Mouse (Mus musculus): ENCODE results near the gene Lmntd1. TPM values are rescaled to one million over a fixed set of nuclear protein-coding genes. Genes with fewer than 3 reads are reported as not detected.

The Lmntd1 gene
- total RNA-seq, 2 experiments from 2014 or later: not detected

DNA sequence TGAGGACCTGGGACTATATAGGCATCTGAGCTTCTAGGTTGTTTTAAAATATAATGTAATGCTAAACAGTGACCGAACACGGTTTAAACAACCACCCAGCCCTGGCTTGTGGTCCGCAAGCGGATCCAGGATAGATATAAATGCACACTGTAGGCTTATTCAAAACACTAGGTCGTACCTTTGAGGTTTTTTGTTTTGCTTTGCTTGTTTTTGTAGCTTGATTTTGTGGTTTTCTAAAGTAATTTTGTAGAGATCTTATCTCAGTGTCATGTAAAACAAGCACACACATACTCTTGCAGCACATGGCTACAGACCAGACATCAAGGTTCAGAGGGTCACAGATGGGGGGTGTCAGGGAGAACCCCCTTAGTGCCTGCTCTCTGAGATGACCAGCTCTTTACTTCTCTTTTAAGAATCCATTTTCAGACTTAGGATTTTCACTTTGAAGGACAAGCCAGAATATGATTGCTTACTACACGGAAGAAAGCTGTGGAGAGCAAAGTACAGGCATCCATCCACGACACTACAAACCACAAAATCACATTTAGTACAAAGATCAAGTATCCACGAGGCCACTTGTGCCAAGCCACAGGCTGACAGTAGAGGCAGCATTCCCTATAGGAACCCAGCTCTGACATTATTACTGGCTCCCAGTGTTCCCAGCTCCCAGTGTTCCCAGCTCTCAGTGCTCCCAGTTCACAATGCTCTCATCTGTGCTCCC, 196.2 kb downstream of the Lmntd1 start:
- no peak for ATAC-seq (replicated peaks; ENCODE audit: low FRiP score, low TSS enrichment, poor library complexity, severe bottlenecking)

DNA sequence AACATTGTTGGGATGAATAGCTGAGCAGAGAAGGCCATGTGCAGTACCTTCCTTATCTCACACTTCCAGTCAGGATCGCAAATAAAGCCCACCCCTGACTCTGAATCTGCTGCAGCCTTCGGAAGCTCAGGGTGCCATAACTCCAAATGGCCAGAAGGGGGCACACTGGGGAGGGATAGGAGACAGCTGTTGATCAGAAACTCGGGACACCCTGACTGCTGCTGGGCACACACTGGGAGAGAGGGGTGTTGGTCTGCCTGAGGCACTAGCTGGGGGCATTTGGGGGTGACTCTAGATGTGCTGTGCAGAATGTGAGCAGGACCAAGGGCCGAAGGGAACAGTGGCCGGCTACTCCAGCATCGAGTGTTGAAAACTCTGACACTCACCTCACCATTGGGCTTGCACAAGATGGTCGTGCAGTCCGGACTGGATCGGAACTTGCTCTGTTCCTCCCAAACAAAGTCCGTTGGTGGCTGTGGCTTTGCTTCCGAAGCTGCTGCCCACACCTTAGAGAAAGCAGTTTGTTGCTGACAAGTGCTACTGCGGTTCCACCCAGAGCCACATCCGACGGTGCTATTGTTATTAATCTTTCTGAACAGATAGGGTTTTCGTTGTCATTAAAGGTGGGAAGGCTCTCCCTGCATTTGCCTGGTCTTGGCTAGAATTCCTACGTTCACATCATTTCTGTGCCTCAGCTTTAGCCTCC, 197.0 kb downstream of the Lmntd1 start:
- ATAC-seq (replicated peaks; ENCODE audit: low FRiP score, low TSS enrichment, poor library complexity, severe bottlenecking): peak; percentile 77

DNA sequence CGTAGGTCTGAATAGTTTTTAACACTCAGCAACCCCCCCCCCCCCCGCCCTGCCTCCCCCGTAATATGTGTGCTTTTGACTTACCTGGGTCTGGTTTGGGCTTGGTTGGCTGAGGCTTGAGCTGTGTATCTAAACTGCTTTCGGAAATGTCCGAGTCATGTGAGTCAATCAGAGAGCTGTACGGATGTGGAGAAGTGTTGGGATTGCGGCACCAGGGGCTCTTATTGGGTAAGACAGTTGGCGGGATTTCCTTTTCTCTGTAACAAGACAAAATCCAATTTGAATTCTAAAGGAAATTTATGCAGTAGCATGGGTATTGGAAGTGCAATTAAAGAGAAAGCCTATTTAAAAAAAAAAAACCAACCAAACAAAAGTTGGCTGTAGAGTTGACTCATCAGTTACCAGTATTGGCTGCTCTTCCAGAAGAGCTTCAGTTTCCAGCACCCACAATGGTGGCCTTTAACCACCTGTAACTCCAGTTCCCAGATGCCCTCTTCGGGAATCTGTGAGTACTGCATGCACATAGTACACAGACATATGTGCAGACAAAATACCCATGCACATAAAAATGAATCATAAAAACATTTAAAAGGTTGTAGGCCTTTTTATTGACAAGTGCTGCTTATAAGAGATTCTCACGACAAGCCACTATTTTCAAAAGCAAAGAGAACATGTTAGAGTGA, 209.6 kb downstream of the Lmntd1 start:
- ATAC-seq (replicated peaks; ENCODE audit: low FRiP score, low TSS enrichment, poor library complexity, severe bottlenecking): no peak

DNA sequence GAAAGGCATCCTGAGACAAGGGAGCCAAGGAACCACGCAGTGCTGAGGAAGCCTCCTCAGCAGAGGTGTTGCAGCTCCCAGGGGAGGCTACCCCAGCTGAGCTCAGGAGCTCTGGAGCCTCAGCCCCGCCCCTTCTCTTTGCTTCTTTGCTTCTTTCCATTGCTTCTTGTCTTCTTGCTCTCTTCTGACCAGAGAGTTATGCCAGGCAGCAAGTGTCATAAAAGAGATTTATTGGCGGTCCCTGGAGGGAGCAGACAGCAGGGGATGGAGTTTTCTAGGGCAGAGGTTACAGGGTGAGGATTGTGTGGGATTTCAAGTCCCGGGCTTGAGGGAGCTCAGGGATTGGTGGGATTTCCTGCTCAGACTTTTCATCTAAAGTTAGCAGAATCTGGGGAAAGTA, 213.0 kb downstream of the Lmntd1 start:
- no peak for ATAC-seq (replicated peaks; ENCODE audit: low FRiP score, low TSS enrichment, poor library complexity, severe bottlenecking)

DNA sequence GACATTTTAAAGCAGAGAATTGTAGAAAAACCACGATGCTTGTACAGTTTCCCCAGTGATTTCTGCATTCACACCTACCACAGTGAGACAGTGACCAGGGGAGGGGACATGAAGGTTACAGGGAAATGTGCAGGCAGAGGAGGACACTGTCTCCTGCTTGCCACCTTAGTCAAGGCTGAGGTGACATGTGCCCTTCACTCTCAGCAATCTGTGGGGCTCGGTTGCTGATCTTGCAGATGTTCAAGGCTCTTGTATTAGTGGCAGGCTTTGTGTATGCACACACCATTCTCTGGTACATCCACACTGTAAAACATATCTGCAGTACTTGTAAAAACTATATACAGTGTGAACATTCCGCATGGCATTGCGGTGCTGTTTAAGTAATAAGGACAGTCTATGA, 216.2 kb downstream of the Lmntd1 start:
- ATAC-seq (replicated peaks; ENCODE audit: low FRiP score, low TSS enrichment, poor library complexity, severe bottlenecking): no peak

DNA sequence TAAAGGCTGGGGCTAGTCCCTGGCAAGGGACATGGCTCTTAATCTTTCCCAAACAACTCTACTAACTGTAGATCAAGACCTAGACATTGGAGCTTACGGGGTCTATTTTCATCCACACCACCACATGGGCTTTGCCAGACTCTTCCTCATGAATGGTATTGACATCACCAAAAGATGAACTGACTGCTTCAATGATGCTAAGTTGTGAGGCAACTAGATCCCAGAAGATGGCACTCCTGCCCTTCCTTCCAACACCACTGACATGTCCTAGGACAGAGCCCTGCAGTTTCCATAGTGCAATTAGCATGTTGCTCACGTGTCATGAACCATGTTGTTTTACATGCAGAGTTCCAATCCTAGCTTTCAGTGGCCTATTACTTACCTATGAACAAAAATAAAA, 217.6 kb downstream of the Lmntd1 start:
- no peak for ATAC-seq (replicated peaks; ENCODE audit: low FRiP score, low TSS enrichment, poor library complexity, severe bottlenecking)

DNA sequence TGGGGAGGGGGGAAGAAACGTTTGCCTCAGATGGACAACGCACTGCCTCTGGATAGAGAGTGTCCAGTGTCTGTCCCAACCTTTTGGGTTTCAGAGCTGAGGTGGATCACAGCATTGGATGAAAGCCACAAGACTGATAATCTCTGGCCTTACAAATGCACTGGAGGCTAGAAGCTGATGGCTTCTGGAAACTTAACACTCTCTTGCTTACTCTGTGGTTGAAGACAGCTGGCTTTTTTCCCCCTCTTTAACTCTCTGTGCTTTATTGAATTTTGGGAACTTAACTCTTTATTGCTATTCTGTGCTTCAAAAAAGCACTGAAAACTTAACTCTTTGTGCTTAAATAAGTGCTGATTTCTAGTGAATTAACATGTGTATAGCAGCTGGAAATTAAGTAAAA, 223.7 kb downstream of the Lmntd1 start:
- no peak for ATAC-seq (replicated peaks; ENCODE audit: low FRiP score, low TSS enrichment, poor library complexity, severe bottlenecking)

DNA sequence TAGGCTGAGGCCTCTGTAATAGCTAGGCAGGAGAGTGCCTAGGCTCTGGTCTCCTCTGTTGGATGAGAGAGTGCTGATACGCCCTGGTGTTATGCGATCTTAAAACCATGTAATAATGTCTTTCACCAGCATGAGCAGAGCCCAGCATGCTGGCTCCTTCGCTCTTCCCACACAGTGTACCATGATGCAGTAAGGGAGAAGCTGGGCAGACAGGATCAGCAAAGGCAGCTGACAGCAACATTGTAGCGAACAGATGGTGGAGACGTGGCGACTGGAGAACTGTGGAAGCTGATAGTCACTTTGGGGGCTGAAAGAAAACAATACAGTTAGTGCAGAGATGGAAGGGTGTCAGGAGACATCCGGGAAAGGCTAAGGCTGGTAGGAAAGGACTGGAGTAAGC, 224.2 kb downstream of the Lmntd1 start:
- no peak for ATAC-seq (replicated peaks; ENCODE audit: low FRiP score, low TSS enrichment, poor library complexity, severe bottlenecking)

DNA sequence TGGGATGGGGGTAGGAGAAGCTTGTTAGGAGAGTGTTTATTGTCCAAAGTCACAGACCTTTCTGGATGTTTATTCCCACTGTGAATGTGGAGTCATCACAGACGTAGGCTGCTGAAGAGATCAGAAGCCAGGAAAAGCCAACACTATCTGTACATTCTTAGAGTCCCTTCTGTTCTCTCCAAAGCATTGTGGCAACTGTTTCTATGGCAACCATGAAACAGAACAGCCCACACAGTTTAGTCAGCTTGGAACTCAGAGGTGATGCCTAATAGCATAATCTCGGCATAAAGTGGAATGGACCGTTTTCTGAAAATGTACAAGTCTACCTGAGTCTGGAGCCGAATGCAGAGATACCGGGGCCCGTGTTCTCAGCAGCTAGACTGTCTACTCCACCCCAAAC, 226.7 kb downstream of the Lmntd1 start:
- no peak for ATAC-seq (replicated peaks; ENCODE audit: low FRiP score, low TSS enrichment, poor library complexity, severe bottlenecking)

DNA sequence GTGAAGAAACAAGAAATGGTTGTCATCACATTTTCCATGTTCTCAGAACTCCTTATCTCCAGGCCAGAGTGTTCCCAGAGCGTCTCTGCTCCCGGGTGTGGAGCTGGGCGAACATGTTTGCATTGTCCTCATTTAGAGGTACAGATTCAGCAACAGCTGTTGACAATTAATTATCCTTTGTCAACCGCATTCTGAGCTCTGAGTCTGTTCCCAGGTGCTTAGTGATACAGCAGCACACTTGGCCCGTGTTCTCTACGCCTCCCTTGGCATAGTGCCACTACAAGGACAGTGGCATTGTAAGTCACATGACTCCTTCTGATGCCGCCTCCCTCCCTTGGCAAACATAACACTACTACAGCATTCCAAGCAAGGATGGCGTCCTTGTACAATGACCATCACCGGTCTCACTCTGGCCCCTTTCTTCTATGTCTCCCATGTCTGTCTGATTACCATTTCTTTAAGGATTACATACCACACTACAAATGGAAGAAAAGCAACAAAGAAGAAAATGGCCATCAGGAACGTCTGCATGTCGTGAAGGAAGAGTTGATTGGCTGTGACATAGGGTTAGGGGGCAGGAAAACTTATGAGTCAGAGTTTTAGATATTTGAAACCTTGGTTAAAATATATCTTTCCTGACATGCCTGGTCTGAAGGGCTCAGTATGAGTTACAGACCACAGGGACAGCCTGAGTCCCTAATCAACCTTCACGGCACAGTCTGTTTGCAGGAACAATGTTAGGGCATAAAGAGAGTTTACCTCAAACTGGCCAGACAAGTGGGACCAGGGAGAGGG, 231.3 kb downstream of the Lmntd1 start:
- no peak for ATAC-seq (replicated peaks; ENCODE audit: low FRiP score, low TSS enrichment, poor library complexity, severe bottlenecking)

DNA sequence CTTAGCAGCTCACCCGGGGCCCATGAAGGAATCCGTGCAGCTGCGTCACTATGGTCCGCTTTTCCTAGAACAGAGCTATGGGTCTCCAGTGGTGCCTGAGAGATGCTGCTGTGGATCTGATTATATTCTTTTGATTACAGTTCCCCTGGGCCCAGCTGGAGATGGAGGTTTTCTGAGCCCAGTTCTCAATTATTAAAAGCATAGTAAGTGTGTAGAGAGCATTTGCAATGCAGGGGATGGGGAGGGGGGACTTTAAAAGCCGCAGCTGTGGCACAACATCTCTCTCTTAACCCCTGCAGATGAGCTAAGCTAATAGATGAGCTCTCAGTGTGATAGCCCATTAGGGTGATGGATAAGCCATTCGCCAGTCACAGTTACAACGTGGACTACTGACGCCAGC, 233.2 kb downstream of the Lmntd1 start:
- no peak for ATAC-seq (replicated peaks; ENCODE audit: low FRiP score, low TSS enrichment, poor library complexity, severe bottlenecking)

DNA sequence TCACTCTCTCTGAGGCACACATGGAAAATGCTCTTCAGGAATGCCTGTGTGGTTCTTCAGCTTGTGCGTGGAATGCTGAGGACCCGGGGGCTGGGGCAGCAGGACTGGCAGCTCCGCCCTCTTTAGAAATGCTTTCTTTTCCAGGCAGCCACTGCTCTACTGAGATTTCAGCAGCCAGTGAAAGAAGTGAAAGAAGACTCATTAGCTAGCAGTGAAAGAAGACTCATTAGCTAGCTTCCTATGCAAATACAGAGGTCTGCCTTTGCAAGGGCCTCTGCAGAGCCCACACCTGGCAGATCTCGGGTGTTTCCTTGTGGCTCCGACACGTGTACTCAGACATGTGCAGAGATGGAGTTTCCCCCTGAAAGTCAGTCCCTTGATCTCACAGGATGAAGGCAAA, 234.9 kb downstream of the Lmntd1 start:
- ATAC-seq (replicated peaks; ENCODE audit: low FRiP score, low TSS enrichment, poor library complexity, severe bottlenecking): no peak

DNA sequence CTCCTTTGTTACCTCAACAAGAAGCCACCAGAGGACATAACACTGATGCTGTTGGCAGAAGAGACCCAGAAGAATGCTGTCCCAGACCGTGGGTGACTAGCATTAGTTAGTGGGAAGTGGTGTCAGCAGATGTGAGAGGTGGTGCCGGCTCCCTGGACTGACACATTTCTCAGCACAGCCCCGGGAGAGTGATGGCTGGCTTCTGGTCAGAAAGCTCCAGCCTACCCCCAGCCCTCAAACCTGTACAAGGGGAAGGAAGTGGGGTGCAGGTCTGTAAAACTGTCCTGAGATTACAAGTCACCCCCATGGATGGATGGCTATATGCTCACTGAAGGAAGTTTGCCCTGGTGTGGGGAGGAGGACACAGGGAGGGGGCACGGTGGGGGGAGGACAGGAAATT, 235.4 kb downstream of the Lmntd1 start:
- ATAC-seq (replicated peaks; ENCODE audit: low FRiP score, low TSS enrichment, poor library complexity, severe bottlenecking): no peak

DNA sequence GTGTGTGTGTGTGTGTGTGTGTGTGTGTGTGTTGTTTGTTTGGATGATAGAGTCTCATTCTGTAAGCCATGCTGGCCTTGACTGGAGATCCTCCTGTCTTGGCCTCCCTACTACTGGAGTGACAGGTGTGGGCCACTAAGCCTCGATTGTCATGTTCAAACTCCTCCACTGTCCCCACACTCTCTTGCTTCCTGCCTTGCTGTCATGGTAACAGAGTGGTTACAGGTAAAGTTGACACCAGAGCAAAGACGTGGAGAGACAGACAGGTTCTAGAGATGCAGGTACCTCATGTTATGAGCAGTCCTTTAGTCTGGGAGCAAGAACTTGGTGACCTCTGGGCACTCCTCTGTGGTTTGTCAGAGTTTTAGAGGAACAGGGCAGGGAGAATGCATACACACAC, 239.7 kb downstream of the Lmntd1 start:
- no peak for ATAC-seq (replicated peaks; ENCODE audit: low FRiP score, low TSS enrichment, poor library complexity, severe bottlenecking)

DNA sequence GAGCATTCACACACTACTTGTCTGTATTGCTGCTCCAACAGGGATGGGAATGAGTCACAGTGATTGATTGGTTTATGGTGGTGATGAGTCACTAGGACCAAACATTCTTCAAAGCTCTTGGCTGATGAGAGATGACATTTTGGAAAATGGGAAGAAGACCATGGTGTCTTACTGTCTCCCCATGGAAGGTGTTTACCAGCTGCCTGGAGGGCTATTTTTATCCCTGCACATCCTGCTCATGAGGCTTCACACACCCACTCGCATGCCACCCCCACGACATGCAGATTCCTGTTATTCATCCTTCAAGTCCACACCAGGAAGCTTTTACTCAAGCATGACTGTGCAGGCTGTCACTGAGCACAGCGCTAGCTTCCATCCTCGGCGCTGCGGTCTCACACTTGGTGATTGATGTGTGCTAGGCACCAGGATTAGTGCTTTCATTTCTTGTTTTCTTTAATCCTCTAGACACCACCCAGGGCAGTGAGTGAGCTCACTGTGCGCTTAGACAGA, 240.4 kb downstream of the Lmntd1 start:
- ATAC-seq (replicated peaks; ENCODE audit: low FRiP score, low TSS enrichment, poor library complexity, severe bottlenecking): no peak

DNA sequence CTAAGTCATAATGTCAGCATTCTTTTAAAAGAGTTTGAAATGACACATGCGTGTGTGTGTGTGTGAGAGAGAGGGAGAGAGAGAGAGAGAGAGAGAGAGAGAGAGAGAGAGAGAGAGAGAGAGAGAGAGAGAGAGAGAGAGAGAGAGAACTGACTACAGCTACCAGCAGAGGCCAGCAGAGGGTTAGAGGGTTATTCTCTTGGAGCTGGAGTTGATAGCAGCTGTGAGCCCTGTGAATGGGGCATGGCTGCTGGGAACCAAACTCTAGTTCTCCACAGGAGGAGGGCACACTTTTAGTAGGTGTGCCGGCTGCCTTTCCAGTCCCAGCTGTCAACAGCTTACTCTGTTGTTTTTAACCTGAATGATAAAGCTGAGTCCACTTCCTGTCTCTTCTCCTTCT, 242.1 kb downstream of the Lmntd1 start:
- ATAC-seq (replicated peaks; ENCODE audit: low FRiP score, low TSS enrichment, poor library complexity, severe bottlenecking): no peak

DNA sequence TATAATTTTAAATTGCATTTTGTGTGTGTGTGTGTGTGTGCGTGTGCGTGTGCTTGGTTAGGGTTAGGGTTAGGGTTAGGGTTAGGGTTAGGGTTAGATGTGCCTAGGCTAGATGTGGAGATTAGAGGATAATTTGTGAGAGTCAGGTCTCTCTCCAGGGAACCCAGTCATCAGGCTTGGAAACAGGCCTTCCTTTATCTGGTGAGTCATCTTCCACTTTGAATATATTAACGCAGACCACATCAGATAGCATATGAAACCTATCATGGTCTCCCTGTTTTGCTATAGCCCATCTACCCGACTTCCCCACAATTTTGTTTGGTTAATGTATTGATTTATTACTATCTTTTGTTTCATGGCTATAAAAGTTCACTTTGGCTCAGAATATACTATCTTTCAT, 242.5 kb downstream of the Lmntd1 start:
- ATAC-seq (replicated peaks; ENCODE audit: low FRiP score, low TSS enrichment, poor library complexity, severe bottlenecking): no peak

DNA sequence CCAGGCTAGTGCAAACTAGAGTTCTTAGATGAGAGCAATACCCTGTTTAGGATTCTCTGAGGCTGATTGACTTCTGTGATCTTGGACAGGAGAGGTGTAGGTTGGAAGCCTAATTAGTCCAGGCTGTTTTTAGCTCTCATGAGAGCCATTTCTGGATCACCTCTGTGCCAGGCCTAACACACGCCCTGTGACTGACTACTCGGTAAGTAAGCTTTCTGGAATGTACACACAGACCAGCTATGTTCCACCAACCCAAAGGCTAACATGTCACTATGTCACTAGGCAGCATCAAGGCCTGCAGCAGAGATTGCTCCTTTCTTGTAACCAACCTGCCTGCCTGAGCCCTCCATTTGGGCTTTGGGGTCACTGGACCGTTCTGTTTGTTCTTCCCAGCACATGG, 243.8 kb downstream of the Lmntd1 start:
- ATAC-seq (replicated peaks; ENCODE audit: low FRiP score, low TSS enrichment, poor library complexity, severe bottlenecking): no peak

DNA sequence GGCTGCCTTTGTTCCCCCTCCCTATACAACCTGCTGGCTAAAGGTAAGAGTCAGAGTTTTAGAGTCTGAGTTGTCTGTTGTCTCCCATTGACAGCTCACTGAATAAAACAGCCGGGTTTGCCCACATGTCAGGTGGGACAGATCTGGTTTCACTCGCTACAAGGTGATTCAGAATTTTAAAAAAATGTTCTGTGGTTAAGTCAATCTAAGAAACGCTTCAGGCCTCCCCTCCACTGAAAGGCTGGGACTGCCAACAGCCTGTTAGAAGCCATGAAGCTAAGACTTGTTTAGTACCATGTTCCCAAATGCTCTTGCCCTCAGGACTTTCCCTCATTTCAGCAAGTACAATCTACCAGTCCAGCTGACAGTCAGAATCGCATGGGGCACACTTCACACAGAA, 244.8 kb downstream of the Lmntd1 start:
- no peak for ATAC-seq (replicated peaks; ENCODE audit: low FRiP score, low TSS enrichment, poor library complexity, severe bottlenecking)

DNA sequence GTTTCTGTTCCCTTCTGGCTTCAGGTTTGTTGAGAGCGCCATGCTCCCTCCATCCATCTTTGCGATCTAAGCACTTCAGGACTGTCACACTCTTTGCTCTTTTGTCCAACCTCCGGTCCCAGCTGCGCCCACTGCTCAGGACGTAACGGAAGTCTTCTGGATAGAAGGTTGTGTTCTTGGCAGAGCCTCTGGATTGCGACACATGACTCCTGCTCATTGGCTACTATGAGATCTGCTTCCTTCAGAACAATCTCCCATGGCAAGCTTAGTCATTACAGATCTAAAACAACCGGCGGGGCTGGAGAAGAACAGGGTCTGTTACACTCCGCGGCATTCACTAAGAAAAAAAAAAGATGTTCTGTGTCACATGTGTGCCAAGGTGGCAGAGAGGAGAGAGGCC, 247.6 kb downstream of the Lmntd1 start:
- no peak for ATAC-seq (replicated peaks; ENCODE audit: low FRiP score, low TSS enrichment, poor library complexity, severe bottlenecking)

Data from megakaryocyte-erythroid progenitor cell, adult 5-6 weeks (primary cell).